Mouse (Mus musculus) MEL (cell line): ENCODE results near the gene D5Ertd579e. TPM values are rescaled to one million over a fixed set of nuclear protein-coding genes. Genes with fewer than 3 reads are reported as not detected.

Experiments
- DNase-seq: peaks from one replicate; pipeline ENCODE4 v3.0.0; 2011; ENCODE audit warnings: low read depth, low spot score
- H3K27ac ChIP-seq: 2 replicates; pipeline ENCODE4 v1.5.1; 2012; ENCODE audit warnings: low read depth, mild to moderate bottlenecking, control low read depth, low read length, moderate library complexity; ENCODE audit not compliant: control insufficient read depth
- H3K27me3 ChIP-seq, 2 experiments: fragments of 150-350 bp in 1 of 2; sonication (generic) in 1 of 2; 2 replicates each; pipeline ENCODE4 v1.6.1; 2012; ENCODE audit warnings: low read length in 2 of 2, mild to moderate bottlenecking in 2 of 2, improper control_type of control experiment in 1 of 2, moderate library complexity in 1 of 2; ENCODE audit not compliant: insufficient read depth in 2 of 2, control insufficient read depth in 1 of 2
- H3K36me3 ChIP-seq, 2 experiments: 2 replicates each; pipeline ENCODE4 v1.6.1; 2012 to 2014; ENCODE audit warnings: low read length in 2 of 2, improper control_type of control experiment in 1 of 2, inconsistent platforms in 1 of 2, mild to moderate bottlenecking in 1 of 2; ENCODE audit not compliant: insufficient read depth in 2 of 2, control insufficient read depth in 1 of 2
- H3K4me1 ChIP-seq, 2 experiments: fragments of 150-350 bp in 1 of 2; sonication (generic) in 1 of 2; 2 replicates each; pipeline ENCODE4 v1.6.1; 2012; ENCODE audit warnings: low read length in 2 of 2, improper control_type of control experiment in 1 of 2, mild to moderate bottlenecking in 1 of 2; ENCODE audit not compliant: insufficient read depth in 2 of 2, control insufficient read depth in 1 of 2
- H3K4me3 ChIP-seq, 2 experiments: fragments of 150-350 bp in 1 of 2; sonication (generic) in 1 of 2; 2 replicates each; pipeline ENCODE4 v1.5.1; 2012; ENCODE audit warnings: low read depth in 2 of 2, low read length in 2 of 2, mild to moderate bottlenecking in 2 of 2, moderate library complexity in 2 of 2, control low read depth in 1 of 2, improper control_type of control experiment in 1 of 2; ENCODE audit not compliant: control insufficient read depth in 1 of 2, insufficient read depth in 1 of 2
- H3K79me2 ChIP-seq: 2 replicates; pipeline ENCODE4 v1.6.1; 2012; ENCODE audit warnings: mild to moderate bottlenecking, low read length, moderate library complexity; ENCODE audit not compliant: control insufficient read depth, poor library complexity, insufficient read depth
- H3K9ac ChIP-seq: 2 replicates; pipeline ENCODE4 v1.6.1; 2012; ENCODE audit warnings: low read depth, mild to moderate bottlenecking, control low read depth, low read length, moderate library complexity; ENCODE audit not compliant: control insufficient read depth, poor library complexity, severe bottlenecking
- H3K9me3 ChIP-seq: fragments of 150-350 bp; sonication (generic); replicated peaks from 2 replicates; pipeline ENCODE4 v1.6.1; 2012; ENCODE audit warnings: mild to moderate bottlenecking, low read length, improper control_type of control experiment, moderate library complexity; ENCODE audit not compliant: insufficient read depth
- CHD1 ChIP-seq: IDR thresholded peaks from 2 replicates; pipeline ENCODE4 v1.6.1; 2012; ENCODE audit warnings: low read depth, mild to moderate bottlenecking, inconsistent platforms, low read length, improper control_type of control experiment
- CHD2 ChIP-seq: IDR thresholded peaks from 2 replicates; pipeline ENCODE4 v1.6.1; 2011; ENCODE audit warnings: low read length, improper control_type of control experiment
- CTCF ChIP-seq, 3 experiments: IDR thresholded peaks in 2 of 3; conservative IDR thresholded peaks in 1 of 3; 2 replicates each; pipeline ENCODE4 v1.5.1; 2011 to 2012; ENCODE audit warnings: low read length in 3 of 3, low read depth in 2 of 3, mild to moderate bottlenecking in 2 of 3, improper control_type of control experiment in 1 of 3, inconsistent platforms in 1 of 3, mixed read lengths in 1 of 3, moderate library complexity in 1 of 3; ENCODE audit not compliant: control insufficient read depth in 1 of 3, insufficient read depth in 1 of 3, poor library complexity in 1 of 3, severe bottlenecking in 1 of 3
- ELF1 ChIP-seq: IDR thresholded peaks from 2 replicates; pipeline ENCODE4 v1.6.1; 2014; ENCODE audit warnings: low read depth, mild to moderate bottlenecking, inconsistent platforms, low read length, improper control_type of control experiment, moderate library complexity
- GABPA ChIP-seq: IDR thresholded peaks from 2 replicates; pipeline ENCODE4 v1.6.1; 2012; ENCODE audit warnings: low read depth, mild to moderate bottlenecking, inconsistent platforms, low read length, improper control_type of control experiment, moderate library complexity
- GATA1 ChIP-seq: IDR thresholded peaks from 2 replicates; pipeline ENCODE4 v1.6.1; 2011; ENCODE audit warnings: low read depth, low read length, improper control_type of control experiment
- HCFC1 ChIP-seq: IDR thresholded peaks from 2 replicates; pipeline ENCODE4 v1.6.1; 2012; ENCODE audit warnings: low read depth, mild to moderate bottlenecking, inconsistent platforms, low read length, improper control_type of control experiment, moderate library complexity
- KAT2A ChIP-seq: conservative IDR thresholded peaks from 2 replicates; pipeline ENCODE4 v1.6.1; 2012; ENCODE audit warnings: low read depth, low read length, improper control_type of control experiment, inconsistent platforms
- MAFK ChIP-seq: IDR thresholded peaks from 2 replicates; pipeline ENCODE4 v1.6.1; 2011; ENCODE audit warnings: low read depth, mild to moderate bottlenecking, low read length, improper control_type of control experiment, borderline replicate concordance
- MAX ChIP-seq: IDR thresholded peaks from 2 replicates; pipeline ENCODE4 v1.6.1; 2011; ENCODE audit warnings: low read length, improper control_type of control experiment
- MAZ ChIP-seq: IDR thresholded peaks from 2 replicates; pipeline ENCODE4 v1.6.1; 2012; ENCODE audit warnings: low read depth, mild to moderate bottlenecking, inconsistent platforms, low read length, improper control_type of control experiment
- MEF2A ChIP-seq: IDR thresholded peaks from 2 replicates; pipeline ENCODE4 v1.6.1; 2014; ENCODE audit warnings: low read depth, mild to moderate bottlenecking, inconsistent platforms, low read length, improper control_type of control experiment; ENCODE audit not compliant: poor library complexity, insufficient replicate concordance, severe bottlenecking; ENCODE audit errors: extremely low read depth
- MYC ChIP-seq: IDR thresholded peaks from 2 replicates; pipeline ENCODE4 v1.6.1; 2011; ENCODE audit warnings: low read depth, mild to moderate bottlenecking, low read length, improper control_type of control experiment, moderate library complexity
- NELFE ChIP-seq: IDR thresholded peaks from 2 replicates; pipeline ENCODE4 v1.6.1; 2011; ENCODE audit warnings: low read depth, low read length, improper control_type of control experiment
- POLR2A ChIP-seq, 2 experiments: IDR thresholded peaks; 2 replicates each; pipeline ENCODE4 v1.6.1; 2011 to 2012; ENCODE audit warnings: low read length in 2 of 2, mild to moderate bottlenecking in 2 of 2, control low read depth in 1 of 2, improper control_type of control experiment in 1 of 2, low read depth in 1 of 2, moderate library complexity in 1 of 2; ENCODE audit not compliant: control insufficient read depth in 1 of 2, insufficient read depth in 1 of 2, poor library complexity in 1 of 2
- POLR2AphosphoS2 ChIP-seq: IDR thresholded peaks from 2 replicates; pipeline ENCODE4 v1.6.1; 2011; ENCODE audit warnings: low read length, improper control_type of control experiment
- POLR2AphosphoS5 ChIP-seq: IDR thresholded peaks from 2 replicates; pipeline ENCODE4 v1.6.1; 2012; ENCODE audit warnings: low read depth, borderline replicate concordance, mild to moderate bottlenecking, inconsistent platforms, low read length, moderate library complexity, mixed read lengths
- SMC3 ChIP-seq: IDR thresholded peaks from 2 replicates; pipeline ENCODE4 v1.6.1; 2011; ENCODE audit warnings: low read depth, low read length, improper control_type of control experiment
- TAL1 ChIP-seq: IDR thresholded peaks from 2 replicates; pipeline ENCODE4 v1.6.1; 2012; ENCODE audit warnings: mild to moderate bottlenecking, inconsistent platforms, low read length, moderate library complexity, mixed read lengths
- TBP ChIP-seq: IDR thresholded peaks from 2 replicates; pipeline ENCODE4 v1.8.0; 2011; ENCODE audit warnings: low read depth, low read length, improper control_type of control experiment
- ZC3H11A ChIP-seq: IDR thresholded peaks from 2 replicates; pipeline ENCODE4 v1.6.1; 2012; ENCODE audit warnings: low read depth, mild to moderate bottlenecking, inconsistent platforms, low read length, improper control_type of control experiment
- ZKSCAN1 ChIP-seq: IDR thresholded peaks from 2 replicates; pipeline ENCODE4 v1.6.1; 2012; ENCODE audit warnings: low read depth, mild to moderate bottlenecking, inconsistent platforms, low read length, improper control_type of control experiment, moderate library complexity
- polyA plus RNA-seq, 2 experiments: library from polyadenylated mRNA; stranded (reverse) in 1 of 2; unstranded in 1 of 2; fragments of >175 nt in 1 of 2; fragments of >200 nt in 1 of 2; gene quantifications; 2 replicates each; pipeline versions ENCODE4 v1.2.1 to v1.2.4; 2012; ENCODE audit warnings: low replicate concordance in 2 of 2, low read depth in 1 of 2; ENCODE audit not compliant: insufficient read length in 2 of 2, insufficient read depth in 1 of 2, missing spikeins in 1 of 2
- total RNA-seq: library from RNA; depleted of rRNA; stranded (reverse); fragments of 300-350 nt; gene quantifications from 2 replicates; pipeline ENCODE4 v1.2.3, GENCODE M21; 2012

D5Ertd579e gene
- total and polyA plus RNA-seq, 3 experiments: 15.9 to 31.1 TPM; not detected in 1

GRCm38 (mm10) chr5:36724274-36724673 is 28.4 kb upstream of the D5Ertd579e start:
- TF ChIP-seq MAX (no peak), POLR2A (IDR thresholded peaks at IDR 0.05; ENCODE audit: control insufficient read depth in 1 of 2, insufficient read depth in 1 of 2, low read depth in 1 of 2, low read length in 2 of 2, poor library complexity in 1 of 2) (no peak), GABPA (no peak), ELF1 (no peak), CTCF (IDR thresholded peaks at IDR 0.05 in 2 of 3, conservative IDR thresholded peaks at IDR 0.05 in 1 of 3; ENCODE audit: control insufficient read depth in 1 of 3, insufficient read depth in 1 of 3, low read depth in 2 of 3, low read length in 3 of 3, poor library complexity in 1 of 3, severe bottlenecking in 1 of 3) (no peak), MEF2A (no peak), HCFC1 (no peak), MAFK (no peak), NELFE (no peak), SMC3 (no peak), POLR2AphosphoS5 (no peak), CHD1 (no peak), CHD2 (no peak), MAZ (no peak), GATA1 (no peak), TAL1 (no peak), POLR2AphosphoS2 (no peak), ZC3H11A (no peak)

GRCm38 (mm10) chr5:36723356-36723755 is 27.5 kb upstream of the D5Ertd579e start:
- Histone ChIP-seq H3K36me3 (peaks cover 0 to 33% of the 10 kb centered on the region in 2 experiments; a peak in 2 of 4 replicates), H3K9me3 (no peaks in the 10 kb centered on the region), H3K4me3 (no peak overlapping the region), H3K9ac (no peak overlapping the region), H3K4me1 (peaks cover 16 to 38% of the 10 kb centered on the region in 2 experiments), H3K27ac (no peak overlapping the region), H3K27me3 (no peaks in the 10 kb centered on the region), H3K79me2 (no peaks in the 10 kb centered on the region)
- TF ChIP-seq TAL1 (no peak), MYC (no peak), ELF1 (no peak), MAX (no peak), KAT2A (no peak), CHD2 (no peak), TBP (no peak), ZKSCAN1 (no peak)
- DNase-seq: no peak

More at GRCm38 (mm10) chr5:36724274-36724673, 28.4 kb upstream of the D5Ertd579e start:
- Histone ChIP-seq H3K27me3 (no peaks in the 10 kb centered on the region), H3K9me3 (no peaks in the 10 kb centered on the region), H3K9ac (no peak overlapping the region), H3K36me3 (peaks cover 0 to 33% of the 10 kb centered on the region in 2 experiments; a peak in 2 of 4 replicates), H3K4me1 (peaks cover 16 to 38% of the 10 kb centered on the region in 2 experiments), H3K27ac (no peak overlapping the region), H3K79me2 (no peaks in the 10 kb centered on the region), H3K4me3 (no peak overlapping the region)
- DNase-seq: no peak
